Mouse (Mus musculus) layer of hippocampus, adult 11-12 months (tissue): Measurements from ENCODE around the gene Rpusd2.
A peak's percentile ranks its signal among the peaks of the same experiment; 100 is the strongest.
"Not testable (repeated sequence)": the region's sequence is repeated elsewhere in the genome, so short reads cannot be mapped to it uniquely, and the experiment has no call there.

ENCODE experiments used
- DNase-seq: peaks from one replicate; pipeline ENCODE4 v3.0.0; 2022; ENCODE audit warnings: low spot score

Gene Rpusd2

DNA sequence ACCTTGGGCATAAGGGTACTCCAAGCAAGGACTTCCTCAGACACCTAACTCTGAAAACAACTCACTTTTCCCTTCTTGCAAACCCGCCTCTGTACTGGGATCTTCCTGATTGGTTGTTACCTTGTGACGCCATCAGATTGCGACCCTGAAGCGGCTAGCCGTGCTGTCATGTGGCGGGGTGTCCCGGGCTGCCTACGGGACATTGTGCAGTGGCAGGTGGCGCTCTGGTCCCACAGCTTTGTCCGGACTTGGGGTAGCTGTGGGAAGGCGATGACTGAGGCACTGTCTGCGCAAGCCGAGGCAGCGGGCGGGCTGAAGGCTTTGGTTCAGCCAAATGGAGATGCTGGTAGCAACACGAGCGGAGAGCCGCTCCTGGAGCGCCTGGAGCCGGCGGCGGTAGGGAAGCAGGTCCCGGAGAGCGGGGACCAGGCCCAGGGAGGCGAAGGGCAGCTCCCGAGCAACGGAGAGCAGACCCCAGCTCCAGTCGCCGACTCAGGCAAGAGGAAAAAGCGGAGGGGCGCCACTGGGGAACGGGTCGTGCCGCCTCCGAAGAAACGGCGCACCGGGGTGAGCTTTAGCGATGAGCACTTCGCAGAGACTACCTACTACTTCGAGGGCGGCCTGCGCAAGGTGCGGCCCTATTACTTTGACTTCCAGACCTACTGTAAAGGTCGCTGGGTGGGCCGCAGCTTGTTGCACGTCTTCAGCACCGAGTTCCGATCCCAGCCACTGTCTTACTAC is at the start of gene Rpusd2:
Gene Rpusd2 (plus strand): TSS at position 135 of the 741 bp plus-strand sequence.
- peak; percentile 93 for DNase-seq

GRCm38 (mm10) chr2:118995490-118995889 is 39.1 kb upstream of the Rpusd2 start:
- no peak for DNase-seq

GRCm38 (mm10) chr2:118995919-118996797 is 38.4 kb upstream of the Rpusd2 start:
- no peak for DNase-seq

DNA sequence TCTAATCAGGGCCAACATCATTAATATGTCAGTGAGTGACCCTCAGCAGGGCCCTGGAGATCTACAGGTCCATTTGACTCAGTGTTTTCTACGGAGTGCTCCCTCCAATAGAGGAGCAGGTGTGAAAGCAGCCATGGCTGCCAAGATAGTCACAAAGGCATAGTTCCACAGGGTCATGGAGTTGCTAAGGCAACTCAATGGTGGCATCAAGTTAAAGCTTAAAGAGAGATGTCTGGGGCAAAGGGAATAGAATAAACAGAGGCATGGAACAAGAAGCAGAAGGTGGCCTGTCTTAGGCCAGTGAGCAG is 37.8 kb upstream of the Rpusd2 start:
- no peak for DNase-seq

DNA sequence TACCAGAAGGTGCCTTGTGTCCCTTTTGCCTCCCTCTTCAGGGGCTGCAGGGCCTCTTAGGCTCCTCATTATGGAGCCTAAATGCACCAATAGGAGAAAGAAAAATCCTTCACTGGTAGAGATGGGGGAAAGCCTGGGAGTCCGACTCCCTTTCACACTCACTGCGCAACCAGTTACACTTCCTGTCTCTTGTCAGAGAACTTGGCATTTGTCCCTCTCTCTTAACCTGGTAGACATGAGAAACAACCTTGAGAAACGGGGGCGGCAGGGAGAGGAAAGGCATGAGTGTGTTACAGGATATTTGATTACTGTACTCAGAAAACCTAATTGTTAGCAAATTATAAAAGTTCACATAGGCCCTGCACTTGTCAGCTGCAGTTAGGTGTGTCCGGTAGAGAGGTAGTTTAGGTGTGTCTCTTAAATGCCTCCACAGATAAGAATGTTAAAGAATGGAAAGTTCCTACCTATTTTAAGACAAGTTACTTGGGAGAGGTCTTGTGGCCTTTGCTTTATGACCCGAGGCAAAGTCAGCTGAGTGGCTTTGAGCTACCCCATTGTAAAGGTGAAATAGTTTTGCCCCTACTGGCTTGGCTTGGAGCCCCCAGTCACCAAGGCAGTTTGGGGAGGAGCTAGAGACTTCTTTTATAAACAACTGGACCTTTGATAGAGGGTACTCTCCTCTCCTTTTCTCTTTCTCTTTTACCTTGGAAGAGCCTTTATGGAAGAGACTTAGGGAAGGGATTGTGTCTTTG is 36.3 kb upstream of the Rpusd2 start:
- no peak for DNase-seq

GRCm38 (mm10) chr2:118999025-118999639 is 35.5 kb upstream of the Rpusd2 start:
- DNase-seq, result no peak

- DNase-seq, result no peak
Observed at GRCm38 (mm10) chr2:119006886-119007285, 27.7 kb upstream of the Rpusd2 start.

- DNase-seq, result no peak
Observed at GRCm38 (mm10) chr2:119009376-119009775, 25.2 kb upstream of the Rpusd2 start.

DNA sequence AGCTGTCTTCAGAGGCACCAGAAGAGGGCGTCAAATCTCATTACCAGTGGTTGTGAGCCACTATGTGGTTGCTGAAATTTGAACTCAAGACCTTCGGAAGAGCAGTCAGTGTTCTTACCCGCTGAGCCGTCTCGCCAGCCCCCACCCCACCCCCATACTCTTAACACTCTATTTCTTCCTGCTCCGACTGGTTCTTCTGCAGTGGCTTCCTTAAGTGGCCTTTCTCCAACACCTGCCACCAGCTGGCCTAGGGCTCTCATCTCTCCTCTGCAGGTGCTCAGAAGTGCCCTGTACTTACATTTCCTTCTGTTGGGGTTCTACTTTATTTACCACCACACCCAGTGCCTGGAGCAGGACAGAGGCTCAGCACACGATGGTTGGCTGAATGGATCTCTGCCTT is 19.6 kb upstream of the Rpusd2 start:
- DNase-seq, result no peak

GRCm38 (mm10) chr2:119015604-119016180 is 18.9 kb upstream of the Rpusd2 start:
- no peak for DNase-seq

GRCm38 (mm10) chr2:119016312-119016711 is 18.3 kb upstream of the Rpusd2 start:
- DNase-seq, result not testable (repeated sequence)

- DNase-seq, result no peak
Observed at GRCm38 (mm10) chr2:119017647-119018046, 16.9 kb upstream of the Rpusd2 start.

- no peak for DNase-seq
Observed at GRCm38 (mm10) chr2:119018391-119019122, 16.0 kb upstream of the Rpusd2 start.

DNA sequence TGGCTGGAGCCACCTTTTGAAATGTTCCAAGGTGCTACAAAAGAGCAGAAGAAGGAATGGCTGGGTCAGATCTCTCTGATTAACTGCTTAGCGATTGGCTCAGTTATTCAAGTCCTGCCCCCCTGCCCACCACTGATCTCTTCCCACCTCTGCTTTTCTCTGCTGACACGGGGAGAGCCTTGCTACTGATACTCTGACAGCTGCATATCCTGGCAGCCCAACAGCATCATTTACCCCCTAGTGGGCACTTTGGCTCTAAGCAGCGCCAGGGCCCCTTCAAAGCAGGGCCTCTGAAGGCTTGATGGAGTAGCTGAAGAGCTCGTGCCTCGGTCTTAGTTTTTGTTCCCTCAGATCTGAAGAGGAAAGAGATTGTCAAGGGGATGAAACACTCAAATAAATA is 15.5 kb upstream of the Rpusd2 start:
- no peak for DNase-seq

DNA sequence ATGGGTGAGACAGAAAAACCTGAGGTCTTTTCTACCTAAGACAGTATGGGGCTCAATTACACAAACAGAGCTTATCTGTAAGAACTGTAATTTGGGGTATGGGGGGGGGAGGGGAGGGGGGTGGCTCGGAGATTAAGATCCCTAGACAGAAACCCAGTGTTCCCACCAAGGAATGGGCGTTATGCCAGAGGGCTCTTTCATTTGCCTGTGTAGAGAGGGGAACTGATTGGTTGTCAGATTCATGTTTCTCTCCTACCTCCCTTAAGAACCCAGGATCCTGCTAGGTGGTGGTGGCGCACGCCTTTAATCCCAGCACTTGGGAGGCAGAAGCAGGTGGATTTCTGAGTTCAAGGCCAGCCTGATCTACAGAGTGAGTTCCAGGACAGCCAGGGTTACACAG is 15.1 kb upstream of the Rpusd2 start:
- DNase-seq, result no peak

GRCm38 (mm10) chr2:119023154-119023660 is 11.4 kb upstream of the Rpusd2 start:
- no peak for DNase-seq

GRCm38 (mm10) chr2:119024536-119025238 is 9.9 kb upstream of the Rpusd2 start:
- DNase-seq, result no peak

- DNase-seq, result no peak
Observed at GRCm38 (mm10) chr2:119025239-119025616, 9.4 kb upstream of the Rpusd2 start.

DNA sequence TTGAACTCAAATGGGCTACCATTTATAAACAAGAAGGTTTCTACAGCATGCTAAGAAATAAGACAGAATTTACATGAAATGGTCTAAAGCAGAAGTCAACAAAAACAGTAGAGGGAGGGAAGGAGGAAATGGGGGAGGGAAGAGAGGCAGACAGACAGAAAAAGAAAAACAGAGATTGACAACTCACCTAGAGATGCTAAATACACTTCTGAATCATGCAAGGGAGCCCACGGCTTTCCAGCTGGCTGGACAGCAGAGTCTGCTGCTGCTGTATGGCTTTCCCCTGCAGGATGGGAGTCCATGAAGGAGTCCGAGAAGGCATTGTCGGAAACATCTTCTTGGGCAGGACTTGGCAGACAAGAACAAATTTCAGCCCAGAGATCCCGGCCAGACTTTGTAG is 7.6 kb upstream of the Rpusd2 start:
- no peak for DNase-seq

DNA sequence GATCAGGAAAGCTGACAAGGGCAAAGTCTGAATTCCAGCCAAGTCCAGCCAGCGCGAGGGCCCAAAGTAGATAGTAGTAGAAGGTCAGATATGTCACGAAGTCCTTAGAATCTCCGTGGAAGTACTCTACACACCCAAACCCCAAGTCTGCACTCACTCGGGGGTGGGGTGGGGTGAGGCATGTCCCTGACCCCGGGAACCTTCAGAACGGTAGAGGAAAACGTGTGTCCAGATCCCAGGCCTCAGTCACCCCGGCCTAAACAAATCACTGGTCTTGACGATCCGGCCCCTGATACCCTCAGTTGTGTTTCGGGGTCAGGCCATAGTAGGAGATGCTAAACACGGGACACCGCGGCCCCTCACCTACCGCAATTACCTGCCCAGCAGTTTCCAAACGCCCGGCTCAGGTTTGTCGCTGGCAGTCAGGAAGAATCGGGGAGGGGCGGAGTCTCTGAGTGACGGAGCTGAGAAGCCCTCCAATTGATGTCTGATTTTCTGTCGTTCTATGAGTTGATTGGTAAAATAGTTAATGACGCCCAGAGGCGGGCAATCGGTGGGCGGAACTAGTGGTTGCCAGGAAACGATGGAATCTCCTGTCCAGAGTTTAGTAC is 5.5 kb upstream of the Rpusd2 start, which contains the start of gene Ccdc32:
Gene Ccdc32 (minus strand): TSS at position 453 of the 611 bp plus-strand sequence.
- DNase-seq, result peak; percentile 97
